Mouse (Mus musculus): ENCODE data around the gene Fcgbp. TPM values are rescaled to one million over a fixed set of nuclear protein-coding genes. Genes with fewer than 3 reads are reported as not detected.

The Fcgbp gene
- not detected for total RNA-seq (2023)

GRCm38 (mm10) chr7:28070531-28071298 lies at the start of gene Fcgbp:
Fcgbp (plus strand) TSS chr7:28071236.

DNA sequence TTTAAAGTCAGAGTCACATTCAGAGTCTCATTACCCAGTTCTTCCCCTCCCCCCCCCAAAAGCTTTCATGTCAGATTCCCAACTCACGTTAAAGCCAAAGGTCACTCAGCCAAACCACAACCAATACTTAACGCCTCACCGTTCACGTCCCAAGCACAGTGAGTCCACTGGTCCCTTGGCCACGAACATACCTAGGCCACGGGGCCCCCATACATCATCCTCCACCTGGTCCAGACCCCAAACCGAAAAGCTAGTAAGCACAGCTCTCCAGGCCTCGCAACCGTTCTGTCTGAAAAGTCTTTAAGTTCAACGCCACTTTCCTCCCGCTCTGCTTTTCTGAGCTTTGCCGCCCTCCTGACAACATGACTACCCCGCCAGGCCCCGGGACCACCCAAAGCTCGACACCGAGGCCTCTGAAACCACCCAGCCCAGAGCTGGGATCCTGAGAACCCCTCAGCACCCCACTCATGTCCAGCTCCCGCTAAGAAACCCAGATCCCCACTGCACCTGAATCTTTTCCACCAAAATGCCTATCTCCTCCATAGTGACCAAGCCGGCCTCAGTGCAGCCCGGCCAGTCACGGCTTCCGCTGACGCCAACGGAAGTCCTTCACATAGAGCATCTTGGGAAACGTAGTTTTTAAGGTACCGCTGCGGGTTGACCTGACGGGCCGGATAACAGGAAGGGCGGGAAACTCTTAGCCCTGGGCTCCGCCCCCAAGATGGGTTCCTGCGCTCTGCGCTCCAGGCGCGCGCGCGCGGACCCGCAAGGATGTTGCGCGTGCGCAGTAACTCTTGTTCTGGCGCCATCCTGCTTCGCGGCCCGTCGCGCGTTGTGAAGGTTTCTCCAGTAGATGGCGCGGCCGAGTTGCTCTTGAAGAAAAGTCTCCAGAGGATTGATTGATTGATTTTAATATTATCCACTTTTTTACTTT lies 21.3 kb upstream of the Fcgbp start, which contains the start of gene Psmc4:
TSS of gene Psmc4 (minus strand) at position 626 of the 934 bp plus-strand sequence.

GRCm38 (mm10) chr7:28129166-28129565 lies 58.1 kb downstream of the Fcgbp start, which contains the start of gene 9530053A07Rik:
9530053A07Rik (plus strand) TSS chr7:28129466.

DNA sequence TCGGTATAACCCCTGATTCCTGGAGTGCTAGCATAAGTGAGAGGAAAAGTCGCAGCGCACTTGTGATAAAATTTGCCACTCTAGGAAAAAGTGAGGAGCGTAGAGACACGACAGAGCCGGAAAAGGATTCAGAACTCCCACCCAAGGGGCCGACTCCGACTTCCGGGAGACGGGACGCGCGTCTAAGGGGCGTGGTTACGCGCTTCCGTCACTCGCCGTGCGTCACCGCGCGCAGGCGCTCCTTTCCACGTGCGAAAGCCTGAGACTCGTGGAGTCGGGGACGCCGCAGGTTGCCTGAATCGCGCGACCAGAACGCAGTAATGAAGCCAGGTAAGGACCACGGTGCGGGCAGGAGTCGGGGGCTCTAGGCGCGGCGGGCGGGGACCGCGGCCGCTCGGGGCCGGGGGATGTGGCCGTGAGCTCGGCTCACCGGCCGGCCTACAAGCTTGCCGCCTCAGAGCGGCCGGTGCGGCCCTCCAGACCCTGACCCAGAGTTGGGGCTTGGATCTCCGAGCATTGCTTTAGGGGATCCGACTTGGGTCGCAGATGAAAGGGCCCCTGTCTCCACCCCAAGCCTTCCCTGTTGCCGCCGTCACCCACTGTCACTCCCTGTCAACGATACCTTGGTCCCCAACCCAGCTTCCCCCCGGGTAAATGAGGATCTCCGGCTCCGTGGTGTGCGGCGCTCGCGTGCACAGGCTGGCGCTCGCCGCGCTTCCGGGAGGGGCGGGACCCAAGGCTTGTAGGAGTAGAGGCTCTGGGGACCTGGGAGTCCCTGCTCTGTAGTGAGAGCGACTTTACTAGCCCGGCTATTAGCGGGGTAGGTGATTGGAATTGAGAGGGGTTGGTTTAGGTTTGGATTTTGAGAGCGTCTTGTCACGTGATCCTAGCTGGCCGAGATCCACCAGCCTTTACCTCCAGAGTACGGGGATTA lies 98.7 kb downstream of the Fcgbp start, which contains the start of gene Fbl:
TSS of gene Fbl (plus strand) at position 222 of the 934 bp plus-strand sequence.

Other genes with a start within 250 kb of the Fcgbp start
- gene Zfp59, start 232.6 kb upstream of the Fcgbp start, total RNA-seq (2023): 1 to 10 TPM; 5.8 to 7.8 TPM
- gene Zfp607a, start 213.7 kb upstream of the Fcgbp start, total RNA-seq (2023): 10 to 100 TPM; 14.1 to 14.8 TPM
- gene Zfp974, start 141.8 kb upstream of the Fcgbp start, total RNA-seq (2023): 10 to 100 TPM; 13.6 to 16.9 TPM
- gene Zfp780b, start 92.1 kb upstream of the Fcgbp start, total RNA-seq (2023): 10 to 100 TPM; 15.1 to 16.9 TPM
- gene Zfp850, start 57.1 kb upstream of the Fcgbp start, total RNA-seq (2023): 10 to 100 TPM; 11.2 to 13.1 TPM
- 100 to 1,000 TPM; 125 to 128 TPM for gene Psmc4, start 21.1 kb upstream of the Fcgbp start, total RNA-seq (2023)
- gene 9530053A07Rik, start 58.2 kb downstream of the Fcgbp start, total RNA-seq (2023): not detected
- gene Fbl, start 98.5 kb downstream of the Fcgbp start, total RNA-seq (2023): 100 to 1,000 TPM; 202 to 203 TPM
- gene Dyrk1b, start 108.2 kb downstream of the Fcgbp start, total RNA-seq (2023): 10 to 100 TPM; 19.6 to 25.0 TPM
- 1 to 10 TPM; 2.0 to 2.1 TPM for gene Eid2, start 196.6 kb downstream of the Fcgbp start, total RNA-seq (2023)
- 1 to 10 TPM; 5.0 to 5.8 TPM for gene Eid2b, start 206.5 kb downstream of the Fcgbp start, total RNA-seq (2023)
- gene Selenov, start 219.9 kb downstream of the Fcgbp start, total RNA-seq (2023): not detected
- gene Dll3, start 231.0 kb downstream of the Fcgbp start, total RNA-seq (2023): not detected
- 10 to 100 TPM; 39.8 to 42.4 TPM for gene Timm50, start 240.8 kb downstream of the Fcgbp start, total RNA-seq (2023)

Data from B cell, adult 67 days (primary cell).